Mouse (Mus musculus) brain, embryonic 14.5 days (tissue): ENCODE results near the gene Wdr59.

Experiments
- CTCF ChIP-seq: fragments of 200-500 bp; IDR thresholded peaks from 2 replicates; pipeline ENCODE4 v1.5.1; 2012; ENCODE audit warnings: inconsistent platforms, mild to moderate bottlenecking, moderate library complexity, borderline replicate concordance; ENCODE audit not compliant: insufficient read depth, insufficient read length; ENCODE audit errors: extremely low read depth
- POLR2A ChIP-seq: fragments of 200-500 bp; IDR thresholded peaks from 2 replicates; pipeline ENCODE4 v1.6.1; 2012; ENCODE audit warnings: mild to moderate bottlenecking, inconsistent platforms, borderline replicate concordance; ENCODE audit not compliant: poor library complexity, insufficient read depth, insufficient read length, severe bottlenecking; ENCODE audit errors: extremely low read depth

GRCm38 (mm10) chr8:111562274-111562803, 40.4 kb upstream of the Wdr59 start:
- TF ChIP-seq CTCF (no peak), POLR2A (no peak)
